Mouse (Mus musculus): ENCODE measurements at regions not wholly inside any gene's neighbourhood (a gene's known extent, or its start where the extent isn't known, plus 50 kb on each side); places are given as distances from the start of the nearest gene placed in this dataset.

DNA sequence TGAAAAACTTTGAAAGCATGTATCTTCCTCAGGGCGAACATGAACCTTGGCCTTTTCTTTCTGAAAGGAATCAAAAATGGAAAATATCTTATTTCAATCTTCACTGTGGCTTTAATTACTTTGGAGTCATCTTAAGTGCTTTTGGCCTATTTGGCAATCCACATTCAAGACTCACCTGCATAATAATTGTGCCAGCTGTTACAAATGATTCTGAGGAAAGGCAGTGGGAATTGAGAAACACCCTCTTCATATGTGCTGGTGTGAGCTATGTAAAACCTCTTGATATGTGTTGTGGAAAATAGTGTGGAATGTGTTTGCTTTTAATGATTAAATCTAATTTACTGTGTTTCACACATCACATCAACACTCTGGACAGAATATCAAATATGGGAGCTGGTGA is 148.5 kb upstream of the Ednra start:
- Histone ChIP-seq H3K9me3 (replicated peaks; ENCODE audit: insufficient read depth, low read length) (no peaks in the 10 kb centered on the region), H3K4me1 (ENCODE audit: control insufficient read depth in 1 of 2, insufficient read depth in 2 of 2, low read length in 2 of 2) (no peaks in the 10 kb centered on the region)

DNA sequence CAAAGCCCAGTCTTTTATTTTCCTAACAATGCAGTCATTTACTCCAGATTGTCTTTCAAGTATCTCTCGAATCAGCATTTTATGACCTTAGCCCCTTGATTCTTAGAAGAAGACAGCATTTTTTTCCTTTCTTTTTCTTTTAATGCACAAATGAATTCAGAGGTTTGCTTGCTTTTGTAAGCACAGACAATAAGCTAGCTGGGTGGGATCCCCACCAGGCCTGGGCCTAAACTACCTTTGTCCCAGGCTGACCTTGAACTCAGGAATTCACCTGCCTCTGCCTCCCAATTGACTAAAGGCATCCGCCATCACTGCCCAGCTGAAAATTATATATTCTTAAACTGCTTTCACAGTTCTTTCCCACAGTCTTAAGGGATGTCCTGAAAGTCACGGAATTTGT is 195.5 kb upstream of the Ednra start:
- no peaks in the 10 kb centered on the region for H3K79me2 ChIP-seq (ENCODE audit: control insufficient read depth, insufficient read depth, low read length, poor library complexity)
- no peaks in the 10 kb centered on the region for H3K36me3 ChIP-seq (ENCODE audit: control insufficient read depth in 1 of 2, insufficient read depth in 2 of 2, low read length in 2 of 2)
- H3K27me3 ChIP-seq (ENCODE audit: control insufficient read depth in 1 of 2, insufficient read depth in 2 of 2, low read length in 2 of 2): no peaks in the 10 kb centered on the region
- H3K9me3 ChIP-seq (replicated peaks; ENCODE audit: insufficient read depth, low read length): no peaks in the 10 kb centered on the region
- H3K9ac ChIP-seq (ENCODE audit: control insufficient read depth, low read depth, low read length, poor library complexity, severe bottlenecking): no peak overlapping the region
- no peak overlapping the region for H3K4me3 ChIP-seq (ENCODE audit: control insufficient read depth in 1 of 2, insufficient read depth in 1 of 2, low read depth in 2 of 2, low read length in 2 of 2)
- H3K27ac ChIP-seq (ENCODE audit: control insufficient read depth, low read depth, low read length): no peak overlapping the region
- no peak for DNase-seq (ENCODE audit: low read depth, low spot score)
- TF ChIP-seq ZKSCAN1 (IDR thresholded peaks at IDR 0.05; ENCODE audit: low read depth, low read length): no peak
- no peak for TF ChIP-seq SIN3A (IDR thresholded peaks at IDR 0.05; ENCODE audit: low read length)
- no peak for TF ChIP-seq NRF1 (IDR thresholded peaks at IDR 0.05; ENCODE audit: insufficient read depth, low read depth, low read length, poor library complexity, severe bottlenecking)
- no peaks in the 10 kb centered on the region for H3K4me1 ChIP-seq (ENCODE audit: control insufficient read depth in 1 of 2, insufficient read depth in 2 of 2, low read length in 2 of 2)

More for the DNA sequence above, 148.5 kb upstream of the Ednra start:
- no peaks in the 10 kb centered on the region for H3K36me3 ChIP-seq (ENCODE audit: control insufficient read depth in 1 of 2, insufficient read depth in 2 of 2, low read length in 2 of 2)
- no peaks in the 10 kb centered on the region for H3K79me2 ChIP-seq (ENCODE audit: control insufficient read depth, insufficient read depth, low read length, poor library complexity)
- no peak overlapping the region for H3K9ac ChIP-seq (ENCODE audit: control insufficient read depth, low read depth, low read length, poor library complexity, severe bottlenecking)
- no peak overlapping the region for H3K4me3 ChIP-seq (ENCODE audit: control insufficient read depth in 1 of 2, insufficient read depth in 1 of 2, low read depth in 2 of 2, low read length in 2 of 2)
- H3K27me3 ChIP-seq (ENCODE audit: control insufficient read depth in 1 of 2, insufficient read depth in 2 of 2, low read length in 2 of 2): no peaks in the 10 kb centered on the region
- no peak for DNase-seq (ENCODE audit: low read depth, low spot score)
- H3K27ac ChIP-seq (ENCODE audit: control insufficient read depth, low read depth, low read length): no peak overlapping the region
- no peak for TF ChIP-seq USF2 (IDR thresholded peaks at IDR 0.05; ENCODE audit: borderline replicate concordance in 1 of 2, insufficient read depth in 1 of 2, low read depth in 1 of 2, low read length in 2 of 2)
- no peak for TF ChIP-seq MAX (IDR thresholded peaks at IDR 0.05; ENCODE audit: low read length)
- no peak for TF ChIP-seq CHD2 (IDR thresholded peaks at IDR 0.05; ENCODE audit: low read length)
- TF ChIP-seq MAFK (IDR thresholded peaks at IDR 0.05; ENCODE audit: borderline replicate concordance, low read depth, low read length): no peak
- no peak for TF ChIP-seq NELFE (IDR thresholded peaks at IDR 0.05; ENCODE audit: low read depth, low read length)
- TF ChIP-seq ZKSCAN1 (IDR thresholded peaks at IDR 0.05; ENCODE audit: low read depth, low read length): no peak
- TF ChIP-seq BHLHE40 (IDR thresholded peaks at IDR 0.05; ENCODE audit: borderline replicate concordance, low read depth, low read length): no peak
- TF ChIP-seq KAT2A (conservative IDR thresholded peaks at IDR 0.05; ENCODE audit: low read depth, low read length): no peak
- TF ChIP-seq TAL1 (IDR thresholded peaks at IDR 0.05; ENCODE audit: low read length): no peak
- no peak for TF ChIP-seq GATA1 (IDR thresholded peaks at IDR 0.05; ENCODE audit: low read depth, low read length)
- TF ChIP-seq MYB (IDR thresholded peaks at IDR 0.05; ENCODE audit: low read depth, low read length): no peak
- no peak for TF ChIP-seq HCFC1 (IDR thresholded peaks at IDR 0.05; ENCODE audit: low read depth, low read length)
- no peak for TF ChIP-seq ZMIZ1 (IDR thresholded peaks at IDR 0.05; ENCODE audit: low read depth, low read length)
- no peak for TF ChIP-seq ETS1 (IDR thresholded peaks at IDR 0.05; ENCODE audit: low read depth, low read length)
- no peak for TF ChIP-seq JUND (IDR thresholded peaks at IDR 0.05; ENCODE audit: low read depth, low read length)
- no peak for TF ChIP-seq GABPA (IDR thresholded peaks at IDR 0.05; ENCODE audit: low read depth, low read length)
- TF ChIP-seq MAZ (IDR thresholded peaks at IDR 0.05; ENCODE audit: low read depth, low read length): no peak
- TF ChIP-seq ZNF384 (IDR thresholded peaks at IDR 0.05; ENCODE audit: low read depth, low read length): no peak
